Mouse (Mus musculus): Measurements from ENCODE around the gene Adprh. TPM values are rescaled to one million over a fixed set of nuclear protein-coding genes. Genes with fewer than 3 reads are reported as not detected.

Adprh gene
- 100 to 1,000 TPM in 1 of 2 experiments, 10 to 100 TPM in 1; 70.6 to 120 TPM for polyA plus RNA-seq (2017; shearing (Covaris generic))

GRCm38 (mm10) chr16:38452442-38453202 is at the start of gene Adprh:
TSS of gene Adprh (minus strand) at chr16:38452703.

GRCm38 (mm10) chr16:38455511-38456418 is 3.3 kb upstream of the Adprh start, which contains the start of gene Cd80:
TSS of gene Cd80 (plus strand) at chr16:38455561.

GRCm38 (mm10) chr16:38432498-38433425 is 19.7 kb downstream of the Adprh start, which contains the start of gene Pla1a:
TSS of gene Pla1a (minus strand) at chr16:38433145.

Other genes starting within 250 kb of the Adprh start
- gene Nr1i2, start 157.9 kb downstream of the Adprh start, polyA plus RNA-seq (2017; shearing (Covaris generic)), result not detected
- gene Maats1, start 110.6 kb downstream of the Adprh start, polyA plus RNA-seq (2017; shearing (Covaris generic)), result under 1 TPM; 0.11 to 0.59 TPM
- 100 to 1,000 TPM; 192 to 256 TPM for gene Cox17, start 105.7 kb downstream of the Adprh start, polyA plus RNA-seq (2017; shearing (Covaris generic))
- gene Gm21987, start 105.7 kb downstream of the Adprh start, polyA plus RNA-seq (2017; shearing (Covaris generic)), result under 1 TPM in 1 of 2 experiments, not detected in 1; 0.60 TPM
- gene Popdc2, start 90.5 kb downstream of the Adprh start, polyA plus RNA-seq (2017; shearing (Covaris generic)), result 10 to 100 TPM in 1 of 2 experiments, under 1 TPM in 1; 0.16 to 13.2 TPM
- gene Pla1a, start 19.6 kb downstream of the Adprh start, polyA plus RNA-seq (2017; shearing (Covaris generic)), result under 1 TPM; 0.13 to 0.20 TPM
- 1 to 10 TPM in 1 of 2 experiments, under 1 TPM in 1; 0.32 to 7.8 TPM for gene Cd80, start 2.9 kb upstream of the Adprh start, polyA plus RNA-seq (2017; shearing (Covaris generic))
- 1 to 10 TPM; 5.8 to 8.2 TPM for gene Timmdc1, start 70.0 kb upstream of the Adprh start, polyA plus RNA-seq (2017; shearing (Covaris generic))
- 10 to 100 TPM; 38.4 to 39.0 TPM for gene Poglut1, start 97.6 kb upstream of the Adprh start, polyA plus RNA-seq (2017; shearing (Covaris generic))
- gene Tmem39a, start 106.0 kb upstream of the Adprh start, polyA plus RNA-seq (2017; shearing (Covaris generic)), result 10 to 100 TPM; 32.7 to 45.8 TPM